Mouse (Mus musculus) regulatory T cell (primary cell): ENCODE results near the gene Aars.
"Not testable (repeated sequence)": the region's sequence is repeated elsewhere in the genome, so short reads cannot be mapped to it uniquely, and the experiment has no call there.

Experiments used
- in situ Hi-C: fragments of 300-600 bp; cut with MboI, MseI; formaldehyde crosslinking; loops from one replicate; pipeline ENCODE4 v1.15.1; 2025; ENCODE audit warnings: high pct_unique_total_duplicates

The Aars gene

DNA sequence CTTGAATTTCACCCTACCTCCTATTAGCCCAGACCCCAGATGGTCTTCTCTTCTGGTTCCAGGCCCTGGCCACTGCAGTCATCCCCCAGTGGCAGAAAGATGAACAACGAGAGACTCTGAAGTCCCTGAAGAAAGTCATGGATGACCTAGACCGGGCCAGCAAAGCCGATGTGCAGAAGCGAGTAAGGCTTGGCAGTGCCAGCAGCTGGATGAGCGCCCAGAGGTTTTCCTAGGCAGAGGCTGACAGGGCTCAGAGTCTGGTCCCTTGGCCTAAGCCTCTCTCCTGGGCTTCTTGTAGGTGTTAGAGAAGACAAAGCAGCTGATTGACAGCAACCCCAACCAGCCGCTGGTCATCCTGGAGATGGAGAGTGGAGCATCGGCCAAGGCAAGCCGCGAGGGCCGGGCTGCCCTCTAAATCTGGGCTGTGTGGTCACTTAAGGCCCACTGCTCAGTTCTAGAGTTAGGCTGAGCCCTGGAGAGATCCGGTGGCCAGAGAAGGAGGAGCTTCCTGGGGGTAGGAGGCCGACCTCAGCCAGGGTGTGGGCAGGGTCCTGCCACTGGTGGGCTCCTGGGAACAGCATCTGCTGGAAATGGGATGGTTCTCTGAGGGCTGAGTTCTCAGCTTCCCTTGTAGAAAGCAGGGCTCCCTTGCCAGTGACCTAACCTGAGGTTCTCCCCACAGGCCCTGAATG, 21.0 kb downstream of the Aars start:
- in situ Hi-C loops = loop anchor here (5.0 kb wide), 1 partner anchor 72 kb away; no protein-coding TSS in a partner anchor

DNA sequence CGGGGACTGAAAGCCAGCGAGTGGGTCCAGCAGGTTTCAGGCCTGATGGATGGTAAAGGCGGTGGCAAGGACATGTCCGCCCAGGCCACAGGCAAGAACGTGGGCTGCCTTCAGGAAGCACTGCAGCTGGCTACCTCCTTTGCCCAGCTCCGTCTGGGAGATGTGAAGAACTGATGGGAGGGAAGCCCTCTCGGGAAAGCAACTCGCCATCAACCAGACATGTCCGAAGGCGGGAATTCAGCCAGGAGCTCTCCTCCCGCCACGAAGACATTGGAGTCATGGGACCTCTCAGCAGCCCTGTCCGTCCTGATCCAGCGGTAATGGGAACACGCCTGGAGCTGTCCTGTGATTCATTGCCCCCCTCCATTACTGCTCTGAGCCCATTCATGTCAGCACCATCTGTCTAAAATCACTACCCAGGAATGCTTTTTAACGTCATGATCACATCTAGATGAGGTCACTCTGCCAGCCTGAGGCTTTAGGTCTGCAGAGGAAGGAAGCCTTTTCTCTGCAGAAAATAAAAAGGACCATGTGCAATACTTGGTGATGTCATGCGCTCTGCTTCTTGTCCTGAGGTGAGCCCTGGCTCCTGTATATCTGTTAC, 22.2 kb downstream of the Aars start:
- in situ Hi-C loops = loop anchor here (5.0 kb wide), 1 partner anchor 37 kb away; the partner anchor contains the start of genes Clec18a and Pdpr

DNA sequence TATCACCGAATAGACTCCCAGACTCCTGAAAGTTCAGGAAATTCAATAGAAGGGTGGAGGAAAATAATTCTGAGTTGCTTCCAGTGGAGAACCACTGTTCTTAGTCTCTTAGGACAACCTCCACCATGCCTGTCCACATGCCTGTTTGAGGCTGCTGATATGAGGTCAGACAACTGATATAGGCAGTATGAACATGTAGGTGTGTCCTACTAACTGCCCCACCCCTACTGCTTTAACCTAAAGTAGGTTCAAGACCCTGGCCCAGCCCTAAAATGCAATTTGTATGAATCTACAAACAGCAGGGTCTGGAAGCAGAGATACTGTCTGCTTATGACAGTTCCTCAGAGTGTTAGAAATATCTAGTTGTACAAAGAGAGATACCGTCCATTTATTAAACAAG, 22.7 kb downstream of the Aars start:
- in situ Hi-C loops = loop anchor here (5.0 kb wide), 1 partner anchor 37 kb away; the partner anchor contains the start of genes Clec18a and Pdpr

DNA sequence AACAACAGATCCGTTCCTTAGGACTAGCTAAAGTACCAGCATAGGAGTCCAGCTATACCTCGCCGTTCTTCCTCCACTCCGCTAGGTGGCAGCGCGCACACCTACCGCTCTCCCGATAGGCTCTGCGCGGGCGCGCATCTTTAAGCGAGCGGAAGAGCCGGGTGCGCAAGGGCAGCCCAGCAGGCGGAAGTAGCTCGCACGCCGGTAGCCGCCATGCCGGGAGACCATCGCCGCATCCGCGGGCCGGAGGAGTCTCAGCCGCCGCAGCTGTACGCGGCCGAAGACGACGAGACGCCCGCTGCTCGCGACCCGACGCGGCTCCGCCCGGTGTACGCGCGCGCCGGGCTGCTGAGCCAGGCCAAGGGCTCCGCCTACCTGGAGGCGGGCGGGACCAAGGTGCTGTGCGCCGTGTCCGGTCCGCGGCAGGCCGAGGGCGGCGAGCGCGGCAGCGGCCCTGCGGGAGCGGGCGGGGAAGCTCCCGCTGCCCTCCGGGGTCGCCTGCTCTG, 23.3 kb downstream of the Aars start, which contains the start of gene Exosc6:
Gene Exosc6 (plus strand): TSS at position 182 of the 506 bp plus-strand sequence.
- in situ Hi-C loops = loop anchor here (5.0 kb wide), 1 partner anchor 36 kb away; the partner anchor contains the start of genes Clec18a and Pdpr

DNA sequence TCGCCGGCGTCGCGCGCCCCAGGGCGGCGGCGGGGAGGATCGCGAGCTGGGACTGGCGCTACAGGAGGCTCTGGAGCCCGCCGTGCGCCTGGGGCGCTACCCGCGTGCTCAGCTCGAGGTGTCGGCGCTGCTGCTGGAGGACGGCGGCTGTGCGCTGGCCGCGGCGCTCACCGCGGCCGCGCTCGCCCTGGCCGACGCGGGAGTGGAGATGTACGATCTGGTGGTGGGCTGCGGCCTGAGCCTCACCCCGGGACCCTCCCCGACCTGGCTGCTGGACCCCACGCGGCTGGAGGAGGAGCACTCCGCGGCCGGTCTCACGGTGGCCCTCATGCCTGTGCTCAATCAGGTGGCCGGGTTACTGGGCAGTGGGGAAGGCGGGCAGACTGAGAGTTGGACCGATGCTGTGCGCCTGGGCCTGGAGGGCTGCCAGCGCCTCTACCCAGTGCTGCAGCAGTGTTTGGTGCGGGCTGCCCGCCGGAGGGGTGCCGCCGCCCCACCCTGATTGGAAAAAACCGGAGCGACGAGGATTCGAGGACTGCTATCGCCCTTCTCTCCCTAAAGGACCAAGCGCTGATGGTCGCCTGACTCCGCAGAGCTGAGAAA, 23.8 kb downstream of the Aars start:
- in situ Hi-C loops = loop anchor here (5.0 kb wide), 1 partner anchor 36 kb away; the partner anchor contains the start of genes Clec18a and Pdpr

DNA sequence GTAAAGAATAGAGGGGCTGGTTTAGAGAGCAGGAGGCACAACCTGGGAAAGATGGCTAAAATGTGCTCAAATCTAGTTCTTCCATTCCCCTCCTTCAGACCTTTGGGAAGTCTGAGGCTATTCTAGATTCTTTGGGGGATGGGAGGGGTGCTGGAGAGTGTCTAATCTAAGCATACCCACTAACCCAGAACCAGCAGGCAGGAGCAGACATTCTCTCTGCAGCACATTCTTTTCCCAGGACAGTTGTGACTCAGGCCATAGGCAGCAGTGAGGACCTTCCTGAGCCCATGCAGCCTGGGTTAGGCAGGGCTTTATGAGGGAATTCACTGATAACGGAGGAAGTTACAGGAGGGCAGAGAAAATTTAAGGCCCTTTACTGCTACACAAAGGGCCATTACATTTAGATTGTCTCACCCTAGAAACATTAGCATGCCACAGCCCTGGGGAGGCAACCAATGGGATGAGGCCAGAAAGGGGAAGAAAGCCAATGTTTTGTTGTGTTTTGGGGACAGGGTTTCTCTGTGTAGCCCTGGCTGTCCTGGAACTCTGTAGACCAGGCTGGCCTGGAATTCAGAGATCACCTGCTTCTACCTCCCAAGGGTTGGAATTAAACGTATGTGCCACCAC, 26.1 kb downstream of the Aars start:
- in situ Hi-C loops = loop anchor here (5.0 kb wide), 1 partner anchor 33 kb away; the partner anchor contains the start of genes Clec18a and Pdpr

DNA sequence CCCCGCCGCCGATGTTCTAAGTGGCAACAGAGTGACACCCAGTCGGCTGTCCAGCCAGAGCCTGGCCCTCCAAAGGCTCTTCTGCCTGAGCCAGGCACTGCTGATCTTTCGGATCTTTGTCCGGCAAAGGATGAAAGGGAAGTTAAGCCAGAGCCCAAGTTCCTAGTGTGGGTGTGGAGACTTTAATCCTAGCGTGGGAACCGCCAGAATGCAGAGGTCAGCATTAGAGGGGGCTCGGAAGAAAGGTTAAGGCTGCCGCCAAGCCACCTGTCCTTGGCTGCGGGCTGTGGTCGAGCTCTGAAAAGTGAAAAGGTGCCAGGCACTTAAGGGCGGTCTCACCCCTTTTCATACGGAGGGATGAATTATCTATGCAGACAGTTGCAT, 28.7 kb downstream of the Aars start:
- in situ Hi-C loops = no loop called here

DNA sequence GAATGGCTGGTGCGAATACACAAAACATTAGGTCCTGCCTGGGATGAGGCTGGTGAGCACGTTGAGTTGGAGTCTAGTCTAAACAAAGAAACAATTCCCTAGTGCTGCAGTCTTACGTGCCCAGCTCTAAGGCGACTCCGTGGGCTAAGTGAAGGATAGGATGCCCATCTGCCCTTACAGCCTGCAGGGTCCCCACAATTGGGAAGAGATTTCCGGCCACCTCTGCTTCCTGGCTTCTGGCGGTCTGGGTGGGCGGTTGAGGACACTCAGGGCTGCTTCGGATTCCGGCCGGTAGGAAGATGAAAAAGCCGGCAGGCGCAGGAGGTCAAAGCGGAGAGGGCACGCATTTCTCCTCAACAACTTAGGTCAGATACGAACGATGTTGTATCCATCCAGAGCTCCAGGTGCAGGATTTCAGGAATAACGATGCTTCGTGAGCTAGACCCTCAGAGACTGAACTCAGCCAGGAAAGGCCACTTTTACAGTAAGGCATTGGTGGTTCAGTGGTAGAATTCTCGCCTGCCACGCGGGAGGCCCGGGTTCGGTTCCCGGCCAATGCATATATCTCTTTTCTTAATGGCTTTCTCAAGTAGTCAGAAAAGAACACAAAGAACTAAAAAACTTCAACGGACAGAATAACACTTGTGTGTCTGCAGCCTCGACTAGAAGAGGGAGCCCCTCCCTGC, 29.3 kb downstream of the Aars start:
- in situ Hi-C loops = no loop called here

DNA sequence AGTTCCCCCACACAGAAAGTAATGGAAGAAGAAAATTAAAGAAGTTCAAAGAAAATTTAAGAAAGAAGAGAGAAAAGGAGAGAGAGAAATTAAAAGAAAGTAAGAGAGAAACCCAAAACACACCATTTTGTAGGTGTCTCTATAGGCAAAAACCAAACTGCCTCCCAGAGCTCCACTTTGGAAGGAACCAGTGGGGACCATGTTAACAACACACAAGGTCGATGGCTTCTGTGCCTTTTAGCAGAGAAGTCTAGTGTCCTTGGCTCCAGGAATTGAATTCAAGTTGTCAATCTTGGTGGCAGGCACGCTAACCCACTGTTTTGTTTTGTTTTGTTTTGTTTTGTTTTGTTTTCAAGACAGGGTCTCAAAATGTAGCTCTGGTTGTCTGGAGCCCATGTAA, 29.9 kb downstream of the Aars start:
- in situ Hi-C loops = no loop called here

DNA sequence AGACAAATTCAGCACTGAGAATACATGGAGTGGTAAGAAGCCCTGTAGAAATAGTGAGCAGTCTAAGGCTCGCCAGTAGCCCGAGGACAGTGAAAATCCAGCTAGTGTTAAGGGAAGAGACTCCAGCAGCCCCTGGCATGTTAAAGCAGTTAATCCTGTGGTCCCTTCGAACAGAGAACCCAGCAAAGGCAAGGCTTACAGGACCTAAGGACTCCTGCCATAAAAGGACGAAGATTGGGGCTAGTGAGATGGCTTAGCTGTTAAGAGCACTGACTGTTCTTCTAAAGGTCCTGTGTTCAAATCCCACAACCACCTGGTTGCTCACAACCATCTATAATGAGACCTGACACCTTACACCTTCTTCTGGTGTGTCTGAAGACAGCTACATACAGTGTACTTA, 33.4 kb downstream of the Aars start:
- in situ Hi-C loops = no loop called here

DNA sequence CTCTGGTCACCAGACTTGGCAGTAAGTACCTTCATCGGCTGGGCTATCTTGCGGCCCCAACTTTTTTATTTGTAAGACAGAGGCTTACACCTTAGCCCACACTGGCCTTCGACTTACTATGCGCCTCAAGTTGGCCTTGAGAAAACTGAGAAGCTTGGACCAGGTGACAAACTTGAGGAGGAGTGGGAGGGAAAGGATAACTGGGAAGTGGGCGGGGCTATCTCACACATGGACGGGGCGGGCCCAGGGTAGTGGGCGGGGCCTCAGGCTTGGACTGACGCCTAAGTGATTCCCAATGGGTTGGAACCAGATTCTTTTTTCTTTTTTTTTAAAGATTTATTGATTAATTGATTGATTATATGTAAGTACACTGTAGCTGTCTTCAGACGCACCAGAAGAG, 34.5 kb downstream of the Aars start:
- in situ Hi-C loops = no loop called here

DNA sequence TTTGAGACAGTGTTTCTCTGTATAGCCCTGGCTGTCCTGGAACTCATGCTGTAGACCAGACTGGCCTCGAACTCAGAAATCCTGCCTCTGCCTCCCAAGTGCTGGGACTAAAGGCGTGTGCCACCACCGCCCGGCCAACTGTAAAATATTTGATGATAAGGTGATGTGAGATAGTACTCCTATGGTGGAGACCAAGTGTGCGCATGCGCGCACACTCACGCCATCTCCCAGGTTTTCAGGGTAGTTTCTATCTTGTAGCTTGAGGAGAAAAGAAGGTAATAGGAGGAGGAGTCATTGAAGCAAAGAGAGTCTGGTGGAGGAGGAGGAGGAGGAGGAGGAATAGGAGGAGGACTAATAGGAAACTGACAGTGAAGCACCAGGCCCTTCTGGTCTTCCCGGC, 35.7 kb downstream of the Aars start:
- in situ Hi-C loops = not testable (repeated sequence)

DNA sequence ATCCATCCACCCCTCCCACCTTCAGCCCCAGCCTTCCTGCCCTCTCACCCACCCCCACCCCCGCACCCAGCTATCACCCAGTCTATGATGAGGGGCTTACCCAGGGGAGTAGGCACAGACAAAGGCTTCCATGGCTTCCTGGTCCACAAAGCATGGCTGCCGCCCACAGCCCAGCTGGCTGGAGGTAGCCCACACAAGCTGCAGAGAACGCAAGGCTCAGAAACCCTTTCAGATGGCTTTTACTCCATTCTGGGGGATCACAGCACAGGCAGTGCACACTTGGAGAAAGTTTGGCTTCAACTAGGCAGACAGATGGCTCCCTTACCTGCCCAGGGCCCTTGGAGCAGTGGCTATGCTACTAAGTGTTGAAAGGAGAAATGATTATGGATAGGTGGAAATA, 43.0 kb downstream of the Aars start:
- in situ Hi-C loops = loop anchor here (25.0 kb wide), 1 partner anchor 439 kb away; no protein-coding TSS in a partner anchor

DNA sequence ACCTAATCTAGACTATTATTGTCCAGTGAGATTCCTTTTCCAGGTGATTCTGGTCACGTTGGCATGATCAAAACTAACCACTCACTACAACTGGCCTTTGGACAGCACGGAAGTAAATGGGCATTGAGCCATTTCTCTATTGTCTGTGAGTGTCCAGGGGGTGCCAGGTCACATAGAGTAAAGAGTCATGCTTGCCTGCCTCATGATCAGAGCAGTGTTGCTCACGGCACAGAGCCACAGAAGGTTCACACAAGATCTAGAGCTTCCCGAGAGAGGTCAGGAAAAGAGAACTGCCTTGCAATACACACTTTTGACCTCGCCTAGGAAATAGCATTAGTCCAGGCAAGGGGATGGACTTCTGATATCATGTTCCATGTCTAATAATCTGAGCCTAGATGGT, 46.5 kb downstream of the Aars start:
- in situ Hi-C loops = loop anchor here (25.0 kb wide), 1 partner anchor 442 kb away; no protein-coding TSS in a partner anchor

DNA sequence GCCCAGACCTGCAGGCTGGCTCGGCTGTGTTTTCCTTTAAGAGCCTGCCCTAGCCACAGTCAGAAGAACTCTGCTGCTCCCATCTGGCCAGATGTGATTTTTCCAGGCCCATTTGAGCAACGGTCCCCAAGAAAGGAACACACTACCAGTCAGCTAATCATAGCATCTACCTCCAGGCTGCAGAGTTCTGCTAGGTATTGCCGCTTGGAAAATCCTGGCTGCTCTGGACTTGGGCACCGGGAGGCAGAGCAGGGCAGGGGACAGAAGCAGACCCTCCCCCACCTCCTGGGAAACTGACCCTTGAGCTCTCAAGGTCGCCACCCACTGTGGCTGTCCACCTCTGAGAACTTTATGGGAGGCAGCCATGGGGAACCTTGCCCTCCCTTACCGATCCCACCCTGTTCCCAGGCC, 46.9 kb downstream of the Aars start:
- in situ Hi-C loops = loop anchor here (25.0 kb wide), 1 partner anchor 443 kb away; no protein-coding TSS in a partner anchor

DNA sequence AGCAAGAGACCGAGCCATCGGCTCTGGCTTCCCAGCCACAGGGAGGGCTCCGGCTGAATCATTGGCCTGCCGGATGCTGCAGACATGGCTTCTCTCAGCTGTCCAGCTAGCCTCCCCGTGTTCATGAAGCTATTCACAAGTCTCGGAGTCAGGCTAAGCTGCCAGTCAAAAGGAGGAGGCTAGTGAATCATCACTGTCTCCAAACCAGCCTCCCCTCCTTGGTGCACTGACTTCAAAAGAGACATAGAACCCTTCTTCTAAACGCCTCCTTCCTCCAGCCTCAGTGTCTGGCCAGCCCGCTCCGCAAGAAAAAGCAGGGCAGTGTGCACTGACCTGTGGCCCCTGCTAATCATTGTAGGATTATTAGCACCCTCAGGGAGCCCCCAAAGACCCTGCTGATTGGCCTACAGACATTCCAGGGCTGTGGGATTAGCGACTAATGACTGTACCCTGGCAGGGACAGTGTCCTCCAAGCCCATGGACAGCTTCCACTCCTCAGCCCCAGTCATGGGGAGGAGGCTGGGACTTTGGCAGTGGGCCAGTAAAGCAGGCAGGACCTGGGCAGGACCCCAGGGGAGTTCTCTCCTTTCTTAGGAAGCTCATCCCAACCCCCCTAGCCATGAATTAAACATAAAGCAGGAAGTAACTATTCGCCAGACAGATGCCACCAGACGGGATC, 48.8 kb downstream of the Aars start:
- in situ Hi-C loops = loop anchor here (25.0 kb wide), 1 partner anchor 444 kb away; no protein-coding TSS in a partner anchor

DNA sequence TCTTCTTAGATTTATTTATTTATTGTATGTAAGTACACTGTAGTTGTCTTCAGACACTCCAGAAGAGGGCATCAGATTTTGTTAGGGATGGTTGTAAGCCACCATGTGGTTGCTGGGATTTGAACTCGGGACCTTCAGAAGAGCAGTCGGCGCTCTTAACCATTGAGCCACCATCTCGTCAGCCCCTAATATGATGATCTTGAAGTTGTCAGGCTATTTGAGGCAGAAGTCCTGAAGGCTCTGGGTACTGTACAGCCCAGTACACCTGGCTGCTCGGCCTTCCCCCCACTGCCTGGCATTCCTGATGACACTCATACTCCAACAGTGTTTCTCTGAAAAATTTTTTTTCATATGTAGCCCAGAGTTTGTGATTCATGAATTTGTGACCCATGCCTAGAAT, 51.0 kb downstream of the Aars start:
- in situ Hi-C loops = loop anchor here (25.0 kb wide), 1 partner anchor 447 kb away; no protein-coding TSS in a partner anchor

DNA sequence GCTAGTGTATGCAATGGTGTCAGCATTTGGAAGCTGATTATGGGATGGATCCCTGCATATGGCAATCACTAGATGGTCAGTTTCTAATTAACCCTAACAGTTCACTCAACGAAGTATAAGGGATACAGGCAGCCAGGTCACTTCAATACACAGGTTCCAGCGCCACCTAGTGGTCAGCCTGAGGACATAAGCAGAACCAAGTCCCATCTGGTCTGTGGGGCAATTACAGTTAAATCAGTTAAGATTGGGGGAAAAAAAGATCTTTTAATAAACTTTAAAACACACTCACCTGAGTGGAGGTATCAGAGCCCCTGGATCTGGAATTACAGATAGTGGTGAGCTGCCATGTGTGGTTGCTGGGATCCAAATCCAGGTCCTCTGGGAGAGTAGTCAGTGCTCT, 57.2 kb downstream of the Aars start:
- in situ Hi-C loops = loop anchor here (5.0 to 25.0 kb wide), 2 partner anchors 33 to 453 kb away; partner anchors contain the start of gene Exosc6

DNA sequence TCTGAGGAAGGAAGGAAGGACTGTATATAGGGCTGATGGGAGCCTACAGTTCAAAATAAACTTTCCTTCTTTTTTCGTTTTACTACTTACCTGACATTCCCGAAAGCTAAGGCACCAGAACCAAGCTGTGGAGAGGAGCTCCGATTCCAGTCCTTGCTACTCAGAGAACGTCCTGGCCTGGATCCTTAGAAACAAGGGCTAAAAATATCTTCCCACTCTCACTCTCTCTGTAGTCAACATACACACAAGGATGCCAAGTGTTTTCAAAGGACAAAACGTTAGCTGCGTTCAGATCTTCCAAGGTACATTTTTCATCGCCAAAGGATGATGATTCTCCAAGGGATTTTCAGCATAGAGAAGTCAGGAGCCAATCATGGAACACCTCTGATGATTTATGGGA, 58.8 kb downstream of the Aars start:
- in situ Hi-C loops = loop anchor here (5.0 to 25.0 kb wide), 2 partner anchors 34 to 454 kb away; partner anchors contain the start of gene Exosc6

DNA sequence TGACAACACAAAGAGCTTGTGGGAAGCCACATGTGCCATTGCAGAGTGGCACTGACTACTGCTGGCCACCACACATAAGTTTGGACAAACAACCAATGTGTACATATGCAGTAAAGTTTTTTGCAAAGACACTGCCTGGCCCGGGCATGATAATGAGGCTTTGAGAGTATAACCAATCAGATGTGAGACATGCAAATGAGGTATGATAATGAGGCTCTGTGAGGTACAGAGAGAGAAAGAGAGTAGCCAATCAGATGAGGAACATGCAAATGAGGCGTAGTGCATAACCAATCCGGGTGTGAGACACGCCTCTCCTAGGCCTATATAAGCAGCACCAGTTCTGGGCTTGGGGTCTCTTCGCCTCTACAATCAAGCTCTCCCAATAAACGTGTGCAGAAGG, 59.4 kb downstream of the Aars start, which contains the start of gene Clec18a:
Gene Clec18a (minus strand): TSS at position 101 of the 400 bp plus-strand sequence.
- in situ Hi-C loops = loop anchor here (5.0 to 25.0 kb wide), 2 partner anchors 35 to 455 kb away; partner anchors contain the start of gene Exosc6
